Mouse (Mus musculus) brown adipose tissue, adult 24 weeks (tissue): ENCODE measurements around the gene Cacna1d. TPM values are rescaled to one million over a fixed set of nuclear protein-coding genes. Genes with fewer than 3 reads are reported as not detected.

ENCODE experiments used
- H3K27ac ChIP-seq: fragments of 200-500 bp; replicated peaks from 2 replicates; pipeline ENCODE4 v1.5.1; 2012; ENCODE audit warnings: low read depth, mild to moderate bottlenecking, low read length
- H3K4me1 ChIP-seq: fragments of 200-500 bp; 2 replicates; pipeline ENCODE4 v1.6.1; 2012; ENCODE audit warnings: low read length, mixed read lengths; ENCODE audit not compliant: control insufficient read depth, insufficient read depth, insufficient read length
- H3K4me3 ChIP-seq: fragments of 200-500 bp; 2 replicates; pipeline ENCODE4 v1.5.1; 2012; ENCODE audit warnings: low read depth, mild to moderate bottlenecking, low read length, moderate library complexity; ENCODE audit not compliant: insufficient read depth
- polyA plus RNA-seq: library from polyadenylated mRNA; stranded (reverse); fragments of >200 nt; gene quantifications from 2 replicates; pipeline ENCODE4 v1.2.4, GENCODE M21; 2012; ENCODE audit not compliant: missing spikeins, insufficient read depth, insufficient read length

Gene Cacna1d
- polyA plus RNA-seq, 1 experiment, result not detected

DNA sequence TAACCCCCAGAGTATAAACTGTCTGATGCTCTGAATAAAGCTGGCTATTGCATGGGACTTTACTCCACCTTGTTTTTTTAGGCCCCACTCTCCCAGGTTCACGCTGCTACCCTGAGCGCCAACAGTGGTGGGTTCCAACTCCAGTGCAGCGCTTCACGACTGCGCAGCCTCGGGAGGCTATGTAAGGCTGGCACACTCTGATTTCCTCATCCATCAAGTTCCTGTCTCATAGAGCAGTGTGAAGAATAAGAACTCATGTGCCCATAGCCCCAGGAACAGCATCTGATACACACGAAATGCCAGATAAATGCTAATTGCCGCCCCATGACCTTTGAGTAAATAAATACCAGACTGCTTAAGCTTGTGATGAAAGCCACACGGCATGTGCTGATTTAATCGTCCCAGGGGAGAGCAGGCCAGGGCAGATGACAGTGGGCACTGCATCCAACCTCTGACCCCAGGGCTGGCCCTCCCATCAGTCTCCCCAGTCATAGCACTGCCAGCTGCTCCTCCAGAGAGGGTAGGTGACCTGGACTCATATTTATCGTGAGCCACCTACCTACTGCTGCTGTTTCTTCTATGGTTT, 352.8 kb downstream of the Cacna1d start:
- H3K4me1 ChIP-seq, result no peaks in the 10 kb centered on the region
- H3K27ac ChIP-seq, result no peak overlapping the region
- no peak overlapping the region for H3K4me3 ChIP-seq

- Histone ChIP-seq H3K4me1 (no peaks in the 10 kb centered on the region), H3K27ac (no peak overlapping the region), H3K4me3 (no peak overlapping the region)
Measured at GRCm38 (mm10) chr14:30137961-30138360, 353.3 kb downstream of the Cacna1d start.

GRCm38 (mm10) chr14:30136965-30137364, 354.3 kb downstream of the Cacna1d start:
- Histone ChIP-seq H3K4me3 (no peak overlapping the region), H3K27ac (no peak overlapping the region), H3K4me1 (no peaks in the 10 kb centered on the region)

DNA sequence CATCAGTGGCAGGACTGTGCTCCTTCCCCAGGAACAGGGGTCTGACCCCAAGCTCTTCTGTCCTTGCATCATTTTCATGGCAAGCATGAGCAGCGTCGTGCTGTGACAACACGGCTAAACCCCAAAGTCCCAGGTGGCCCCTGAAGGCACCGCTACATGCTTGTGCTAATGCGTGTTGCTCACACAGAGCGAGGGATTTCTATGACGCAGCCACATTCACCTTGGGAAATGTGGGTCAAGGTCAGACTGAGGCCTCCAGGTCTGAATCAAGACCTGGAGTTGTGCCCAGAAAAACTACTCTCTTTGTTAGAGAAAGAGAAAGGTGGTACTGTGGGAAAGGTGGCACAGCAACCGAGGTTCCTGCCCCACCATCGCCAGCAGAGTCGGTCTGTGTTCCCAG, 355.9 kb downstream of the Cacna1d start:
- H3K4me3 ChIP-seq, result no peak overlapping the region
- no peak overlapping the region for H3K27ac ChIP-seq
- H3K4me1 ChIP-seq, result no peaks in the 10 kb centered on the region

DNA sequence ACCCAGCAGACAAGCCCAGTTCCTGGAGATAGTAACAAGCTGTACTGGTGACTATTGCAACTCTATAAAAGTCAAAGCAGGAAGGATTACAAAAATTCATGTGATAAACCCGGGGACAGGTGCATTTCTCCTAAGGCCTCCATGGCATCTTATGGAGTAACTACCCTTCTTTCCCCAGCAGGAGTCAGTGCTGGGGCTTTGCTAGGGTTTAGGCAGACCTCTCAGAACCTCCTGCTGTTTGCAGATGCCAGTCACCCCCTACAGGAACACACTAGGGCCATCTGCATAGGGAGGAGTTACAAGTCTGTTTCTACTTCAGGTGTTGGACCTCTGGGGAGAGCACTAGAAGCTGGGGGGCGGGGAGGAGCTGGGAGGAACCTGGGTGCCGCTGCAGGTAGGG, 357.6 kb downstream of the Cacna1d start:
- no peak overlapping the region for H3K4me3 ChIP-seq
- H3K27ac ChIP-seq, result no peak overlapping the region
- no peaks in the 10 kb centered on the region for H3K4me1 ChIP-seq

GRCm38 (mm10) chr14:30131256-30131655, 360.0 kb downstream of the Cacna1d start:
- H3K4me3 ChIP-seq, result no peak overlapping the region
- H3K4me1 ChIP-seq, result no peaks in the 10 kb centered on the region
- H3K27ac ChIP-seq, result no peak overlapping the region

- H3K27ac ChIP-seq, result no peak overlapping the region
- no peaks in the 10 kb centered on the region for H3K4me1 ChIP-seq
- no peak overlapping the region for H3K4me3 ChIP-seq
Measured at GRCm38 (mm10) chr14:30130092-30130491, 361.2 kb downstream of the Cacna1d start.

- H3K27ac ChIP-seq, result no peak overlapping the region
- no peak overlapping the region for H3K4me3 ChIP-seq
- no peaks in the 10 kb centered on the region for H3K4me1 ChIP-seq
Measured at GRCm38 (mm10) chr14:30129378-30129777, 361.9 kb downstream of the Cacna1d start.

- Histone ChIP-seq H3K4me1 (no peaks in the 10 kb centered on the region), H3K4me3 (0 out of 2 replicates have a peak overlapping the region, but pooled peaks have one; percentile 6), H3K27ac (peak overlapping the region; percentile 47)
Measured at GRCm38 (mm10) chr14:30124951-30125690, 366.1 kb downstream of the Cacna1d start.

DNA sequence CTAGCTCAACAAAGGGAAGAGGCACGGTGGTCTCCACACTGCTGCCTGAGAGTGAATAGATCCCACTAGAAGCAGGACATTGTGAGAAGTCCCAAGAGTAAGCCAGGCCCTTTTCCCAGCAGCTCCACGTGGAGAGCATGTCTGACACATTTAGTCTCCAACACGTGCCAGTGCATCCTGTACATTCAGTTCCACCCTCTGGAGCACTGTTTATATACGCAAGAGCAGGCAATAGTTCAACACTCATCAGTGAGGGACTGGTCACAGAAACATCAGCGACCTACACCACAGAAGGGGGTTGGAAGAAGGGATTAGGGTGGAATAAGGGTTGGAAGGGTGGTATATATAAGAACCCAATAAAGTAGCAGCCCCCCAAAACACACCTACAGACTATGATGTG, 371.2 kb downstream of the Cacna1d start:
- Histone ChIP-seq H3K4me1 (no peaks in the 10 kb centered on the region), H3K4me3 (no peak overlapping the region), H3K27ac (no peak overlapping the region)

DNA sequence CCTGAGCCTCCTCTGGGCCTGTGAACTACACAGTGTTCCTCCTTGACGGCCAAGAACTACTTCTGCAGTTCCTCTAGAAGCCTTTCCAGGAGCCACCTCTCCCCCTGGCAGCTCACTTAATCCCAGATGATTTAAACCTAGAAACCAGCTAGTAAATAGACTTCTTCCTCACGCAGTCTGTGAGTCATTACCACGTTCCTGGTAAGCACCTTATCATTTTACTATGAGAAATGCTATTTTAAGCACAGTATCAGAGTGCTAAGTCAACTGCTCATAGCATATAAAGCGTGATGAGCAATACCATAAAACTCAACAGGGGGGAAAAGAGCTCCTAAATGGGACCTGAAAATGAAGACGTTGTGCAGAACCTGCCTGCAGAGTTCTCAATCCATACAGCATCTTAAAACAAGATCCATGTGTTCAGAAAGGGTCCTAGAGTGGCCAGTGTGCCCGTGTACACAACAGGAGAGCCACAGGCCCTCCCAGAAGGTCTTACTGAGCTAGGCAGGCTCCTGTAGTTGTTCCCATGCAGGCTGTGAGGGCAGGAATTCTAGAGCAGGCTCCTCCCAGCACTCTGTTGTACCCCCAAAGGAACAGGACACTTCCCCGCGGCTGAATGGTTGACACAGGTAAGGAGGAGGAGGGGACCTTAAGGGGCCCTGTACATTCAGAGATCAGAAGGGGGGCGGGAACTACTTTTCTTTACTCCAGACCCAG, 377.7 kb downstream of the Cacna1d start:
- Histone ChIP-seq H3K27ac (no peak overlapping the region), H3K4me3 (no peak overlapping the region)

DNA sequence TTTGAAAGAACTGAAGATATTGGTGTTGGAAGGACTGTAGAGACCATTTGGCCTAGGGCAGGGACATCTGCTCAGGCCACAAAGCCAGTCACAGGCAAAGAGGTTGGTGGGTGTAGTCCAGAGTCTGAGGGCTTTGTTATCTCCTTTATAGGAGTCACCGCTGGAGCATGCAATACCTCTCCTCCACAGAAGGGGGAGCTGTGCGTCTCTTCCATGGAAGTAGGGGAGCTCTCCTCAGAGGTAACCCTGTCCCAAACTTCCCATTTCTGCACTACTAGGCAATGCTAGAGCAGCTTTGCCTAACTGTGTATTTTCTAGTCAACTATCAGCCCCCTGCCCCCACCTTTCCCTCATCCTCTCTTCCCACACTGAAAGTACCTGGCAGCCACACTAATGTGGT, 382.2 kb downstream of the Cacna1d start:
- H3K4me1 ChIP-seq, result no peaks in the 10 kb centered on the region
- no peak overlapping the region for H3K4me3 ChIP-seq
- H3K27ac ChIP-seq, result no peak overlapping the region

More for the DNA sequence above, 377.7 kb downstream of the Cacna1d start:
- H3K4me1 ChIP-seq, result no peaks in the 10 kb centered on the region

DNA sequence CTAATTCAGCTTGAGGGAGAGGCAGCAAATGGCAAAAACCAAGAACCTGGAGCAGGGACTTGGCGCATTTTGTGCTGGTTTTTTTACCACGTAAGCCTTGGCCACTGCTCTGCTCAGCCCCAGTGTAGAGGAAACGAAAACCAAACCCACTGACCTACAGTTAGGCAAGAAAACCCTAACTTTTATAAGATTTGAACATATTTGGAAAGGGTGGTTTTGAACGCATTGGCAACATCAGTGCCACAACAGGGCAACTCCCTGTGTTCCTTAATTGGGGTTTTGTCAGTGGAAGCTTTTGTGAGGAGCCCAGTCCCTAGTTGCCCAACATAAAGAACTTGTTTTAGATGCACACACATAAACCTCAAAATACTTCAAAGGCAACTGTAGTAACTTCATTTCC, 384.7 kb downstream of the Cacna1d start:
- Histone ChIP-seq H3K4me3 (no peak overlapping the region), H3K4me1 (no peaks in the 10 kb centered on the region), H3K27ac (no peak overlapping the region)

DNA sequence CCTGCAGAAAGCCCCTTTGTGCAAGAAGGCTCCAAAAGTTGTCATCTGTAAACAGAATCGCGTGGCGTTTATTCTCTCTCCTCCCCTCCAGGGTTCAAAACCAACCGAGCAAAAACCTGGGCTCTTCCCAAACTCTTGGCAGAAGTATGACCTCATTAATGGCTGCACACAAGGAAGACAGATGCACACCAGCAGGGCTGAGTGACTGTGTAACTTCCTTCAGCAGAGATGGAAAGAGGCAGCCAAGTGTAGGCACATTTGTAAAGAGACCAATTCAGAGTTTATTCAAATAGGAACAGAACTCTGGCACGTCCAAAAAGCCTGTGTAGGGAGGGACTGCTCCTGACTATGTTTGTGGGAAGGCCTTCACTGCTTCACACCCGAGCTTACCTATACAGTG, 385.7 kb downstream of the Cacna1d start:
- H3K4me3 ChIP-seq, result no peak overlapping the region

DNA sequence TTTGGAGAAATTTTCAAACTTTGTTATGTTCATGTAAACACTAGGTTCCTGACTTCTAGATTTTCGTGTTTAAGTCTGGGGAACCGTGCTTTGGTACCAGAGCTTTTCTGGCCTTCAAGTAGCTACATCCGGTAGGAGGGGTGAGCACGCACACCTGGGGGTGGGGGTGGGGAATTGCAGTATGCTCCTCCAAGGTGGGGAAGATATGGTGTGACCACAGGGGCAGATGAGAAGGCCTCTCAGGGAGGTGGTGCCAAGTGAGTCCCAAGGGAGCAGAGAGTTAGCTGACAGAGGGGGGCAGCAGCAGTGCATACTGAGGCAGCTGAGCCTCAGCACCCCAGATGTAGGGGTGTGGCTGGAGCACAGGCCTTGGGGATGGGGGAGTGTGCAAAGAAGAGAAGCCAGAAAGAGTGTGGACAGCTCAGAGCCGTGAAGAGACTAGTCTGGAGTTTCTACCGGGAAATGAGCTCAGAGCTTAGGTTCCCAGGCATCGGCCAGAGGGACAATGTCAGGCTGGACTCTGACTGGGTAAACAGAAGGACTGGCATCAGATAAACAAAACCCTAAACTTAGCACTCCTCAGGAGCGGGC, 387.2 kb downstream of the Cacna1d start:
- Histone ChIP-seq H3K27ac (no peak overlapping the region), H3K4me3 (no peak overlapping the region), H3K4me1 (no peaks in the 10 kb centered on the region)

More for the DNA sequence above, 385.7 kb downstream of the Cacna1d start:
- Histone ChIP-seq H3K4me1 (no peaks in the 10 kb centered on the region), H3K27ac (no peak overlapping the region)
